Mouse (Mus musculus): ENCODE measurements around the gene Xlr4a. TPM values are rescaled to one million over a fixed set of nuclear protein-coding genes. Genes with fewer than 3 reads are reported as not detected.

Gene Xlr4a
- total and polyA plus RNA-seq, 3 experiments, result not detected

DNA sequence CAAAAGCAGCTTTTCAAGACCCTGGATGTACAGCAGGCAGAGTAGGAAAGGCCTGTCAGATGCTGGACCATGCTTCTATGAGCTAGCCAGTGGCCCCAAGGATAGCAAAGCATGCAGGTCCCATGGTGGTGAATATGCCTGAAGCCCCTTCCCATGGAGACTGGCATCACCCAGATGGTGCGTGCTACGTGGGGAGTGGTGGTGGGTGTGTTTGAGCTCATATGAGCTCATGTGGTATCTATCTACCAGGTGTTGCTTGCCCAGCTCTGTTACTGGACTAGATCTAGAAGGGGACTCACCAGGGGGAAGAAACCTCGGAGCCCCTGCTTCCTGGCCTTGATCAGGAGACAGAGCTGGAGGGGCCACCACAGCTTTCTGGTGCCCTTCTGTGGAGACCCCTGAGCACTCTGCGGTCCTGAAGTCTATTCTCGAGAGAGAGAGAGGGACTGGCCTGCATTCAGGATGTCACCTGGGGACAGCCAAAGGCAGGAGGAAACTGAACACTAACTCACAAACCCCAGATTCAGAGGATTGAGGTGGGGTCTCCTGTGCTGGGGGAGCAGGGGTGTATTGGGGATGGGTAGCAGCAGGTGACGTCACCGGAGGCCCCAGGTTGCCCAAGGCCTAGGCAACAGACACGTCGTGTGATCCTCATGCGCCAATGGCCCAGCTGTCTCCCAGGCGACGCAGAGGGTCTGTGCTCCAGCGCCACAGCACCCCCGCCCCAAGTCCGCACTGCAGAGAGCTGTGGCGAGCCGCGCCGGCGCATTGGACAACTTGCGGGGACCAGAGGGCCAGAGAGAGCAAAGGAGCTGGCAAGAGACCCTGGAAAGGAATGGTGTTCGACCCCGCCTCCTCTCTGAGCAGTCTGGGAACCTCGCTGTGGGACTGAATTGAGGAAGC is 18.5 kb downstream of the Xlr4a start:
- DNase-seq (ENCODE audit: low spot score) (no peak), ATAC-seq (ENCODE audit: extremely low read depth, insufficient number of reproducible peaks, low FRiP score, poor library complexity, severe bottlenecking) (no peak)
- Histone ChIP-seq H3K4me3 (ENCODE audit: low read depth, low read length) (no peak overlapping the region), H3K4me1 (ENCODE audit: insufficient read depth, low read depth, low read length) (no peaks in the 10 kb centered on the region), H3K9me3 (replicated peaks) (no peaks in the 10 kb centered on the region), H3K36me3 (replicated peaks) (no peaks in the 10 kb centered on the region), H3K27me3 (ENCODE audit: insufficient read depth, low read length) (no peaks in the 10 kb centered on the region)
- TF ChIP-seq POLR2AphosphoS5 (IDR thresholded peaks at IDR 0.05; ENCODE audit: insufficient replicate concordance, low read depth, low read length) (no peak), GATA1 (IDR thresholded peaks at IDR 0.05; ENCODE audit: borderline replicate concordance, low read length) (no peak), TAL1 (conservative IDR thresholded peaks at IDR 0.05; ENCODE audit: low read depth, low read length) (no peak), GATA2 (IDR thresholded peaks at IDR 0.05; ENCODE audit: borderline replicate concordance, low read depth, low read length) (no peak), CTCF (IDR thresholded peaks at IDR 0.05; ENCODE audit: low read depth, low read length) (no peak)

- H3K4me3 ChIP-seq (ENCODE audit: low read depth, low read length), result no peak overlapping the region
- H3K9me3 ChIP-seq (replicated peaks), result no peaks in the 10 kb centered on the region
- TF ChIP-seq GATA1 (IDR thresholded peaks at IDR 0.05; ENCODE audit: borderline replicate concordance, low read length), result no peak
- no peak for TF ChIP-seq POLR2AphosphoS5 (IDR thresholded peaks at IDR 0.05; ENCODE audit: insufficient replicate concordance, low read depth, low read length)
- no peak for TF ChIP-seq TAL1 (conservative IDR thresholded peaks at IDR 0.05; ENCODE audit: low read depth, low read length)
- ATAC-seq (ENCODE audit: extremely low read depth, insufficient number of reproducible peaks, low FRiP score, poor library complexity, severe bottlenecking) (no peak), DNase-seq (ENCODE audit: low spot score) (no peak)
- H3K27me3 ChIP-seq (ENCODE audit: insufficient read depth, low read length), result no peaks in the 10 kb centered on the region
- no peaks in the 10 kb centered on the region for H3K36me3 ChIP-seq (replicated peaks)
- H3K4me1 ChIP-seq (ENCODE audit: insufficient read depth, low read depth, low read length), result no peaks in the 10 kb centered on the region
Observed at GRCm38 (mm10) chrX:73062323-73062722, 20.0 kb downstream of the Xlr4a start.

- Histone ChIP-seq H3K9me3 (replicated peaks) (no peaks in the 10 kb centered on the region), H3K27me3 (ENCODE audit: insufficient read depth, low read length) (no peaks in the 10 kb centered on the region), H3K4me3 (ENCODE audit: low read depth, low read length) (no peak overlapping the region), H3K36me3 (replicated peaks) (no peaks in the 10 kb centered on the region), H3K4me1 (ENCODE audit: insufficient read depth, low read depth, low read length) (no peaks in the 10 kb centered on the region)
- no peak for DNase-seq (ENCODE audit: low spot score)
- ATAC-seq (ENCODE audit: extremely low read depth, insufficient number of reproducible peaks, low FRiP score, poor library complexity, severe bottlenecking), result no peak
- TF ChIP-seq TAL1 (conservative IDR thresholded peaks at IDR 0.05; ENCODE audit: low read depth, low read length), result no peak
- TF ChIP-seq CTCF (IDR thresholded peaks at IDR 0.05; ENCODE audit: low read depth, low read length), result no peak
- TF ChIP-seq GATA1 (IDR thresholded peaks at IDR 0.05; ENCODE audit: borderline replicate concordance, low read length), result no peak
- no peak for TF ChIP-seq POLR2AphosphoS5 (IDR thresholded peaks at IDR 0.05; ENCODE audit: insufficient replicate concordance, low read depth, low read length)
- no peak for TF ChIP-seq GATA2 (IDR thresholded peaks at IDR 0.05; ENCODE audit: borderline replicate concordance, low read depth, low read length)
Observed at GRCm38 (mm10) chrX:73061528-73061927, 20.8 kb downstream of the Xlr4a start.

- TF ChIP-seq CTCF (IDR thresholded peaks at IDR 0.05; ENCODE audit: low read depth, low read length) (peak; percentile 39), GATA1 (IDR thresholded peaks at IDR 0.05; ENCODE audit: borderline replicate concordance, low read length) (no peak), GATA2 (IDR thresholded peaks at IDR 0.05; ENCODE audit: borderline replicate concordance, low read depth, low read length) (no peak), POLR2AphosphoS5 (IDR thresholded peaks at IDR 0.05; ENCODE audit: insufficient replicate concordance, low read depth, low read length) (no peak)
- Histone ChIP-seq H3K4me1 (ENCODE audit: insufficient read depth, low read depth, low read length) (no peaks in the 10 kb centered on the region; the same call in 1 of the 2 replicates), H3K4me3 (ENCODE audit: low read depth, low read length) (no peak overlapping the region; the same call in 1 of the 2 replicates), H3K9me3 (replicated peaks) (no peaks in the 10 kb centered on the region), H3K27me3 (ENCODE audit: insufficient read depth, low read length) (no peaks in the 10 kb centered on the region), H3K36me3 (replicated peaks) (no peaks in the 10 kb centered on the region)
- ATAC-seq (ENCODE audit: extremely low read depth, insufficient number of reproducible peaks, low FRiP score, poor library complexity, severe bottlenecking) (peak; percentile 54), DNase-seq (ENCODE audit: low spot score) (peak; percentile 53)
Observed at GRCm38 (mm10) chrX:73053860-73054563, 28.3 kb downstream of the Xlr4a start.

- Histone ChIP-seq H3K4me3 (ENCODE audit: low read depth, low read length) (no peak overlapping the region), H3K36me3 (replicated peaks) (no peaks in the 10 kb centered on the region), H3K4me1 (ENCODE audit: insufficient read depth, low read depth, low read length) (no peaks in the 10 kb centered on the region), H3K27me3 (ENCODE audit: insufficient read depth, low read length) (peaks cover 2% of the 10 kb centered on the region; the same call in 1 of the 2 replicates), H3K9me3 (replicated peaks) (0 out of 2 replicates have a peak, but pooled peaks cover 2% of the 10 kb centered on the region)
- TF ChIP-seq CTCF (IDR thresholded peaks at IDR 0.05; ENCODE audit: low read depth, low read length) (no peak), GATA1 (IDR thresholded peaks at IDR 0.05; ENCODE audit: borderline replicate concordance, low read length) (no peak), POLR2AphosphoS5 (IDR thresholded peaks at IDR 0.05; ENCODE audit: insufficient replicate concordance, low read depth, low read length) (no peak), GATA2 (IDR thresholded peaks at IDR 0.05; ENCODE audit: borderline replicate concordance, low read depth, low read length) (no peak), TAL1 (conservative IDR thresholded peaks at IDR 0.05; ENCODE audit: low read depth, low read length) (no peak)
- no peak for DNase-seq (ENCODE audit: low spot score)
- no peak for ATAC-seq (ENCODE audit: extremely low read depth, insufficient number of reproducible peaks, low FRiP score, poor library complexity, severe bottlenecking)
Observed at GRCm38 (mm10) chrX:73039666-73040065, 42.6 kb downstream of the Xlr4a start.

GRCm38 (mm10) chrX:73038831-73039230 is 43.4 kb downstream of the Xlr4a start:
- H3K4me3 ChIP-seq (ENCODE audit: low read depth, low read length), result no peak overlapping the region

More at GRCm38 (mm10) chrX:73038831-73039230, 43.4 kb downstream of the Xlr4a start:
- no peak for TF ChIP-seq POLR2AphosphoS5 (IDR thresholded peaks at IDR 0.05; ENCODE audit: insufficient replicate concordance, low read depth, low read length)
- no peak for TF ChIP-seq GATA2 (IDR thresholded peaks at IDR 0.05; ENCODE audit: borderline replicate concordance, low read depth, low read length)
- TF ChIP-seq CTCF (IDR thresholded peaks at IDR 0.05; ENCODE audit: low read depth, low read length), result no peak
- TF ChIP-seq TAL1 (conservative IDR thresholded peaks at IDR 0.05; ENCODE audit: low read depth, low read length), result no peak
- TF ChIP-seq GATA1 (IDR thresholded peaks at IDR 0.05; ENCODE audit: borderline replicate concordance, low read length), result no peak
- no peaks in the 10 kb centered on the region for H3K36me3 ChIP-seq (replicated peaks)
- 0 out of 2 replicates have a peak, but pooled peaks cover 2% of the 10 kb centered on the region for H3K9me3 ChIP-seq (replicated peaks)
- DNase-seq (ENCODE audit: low spot score) (no peak), ATAC-seq (ENCODE audit: extremely low read depth, insufficient number of reproducible peaks, low FRiP score, poor library complexity, severe bottlenecking) (no peak)
- H3K27me3 ChIP-seq (ENCODE audit: insufficient read depth, low read length), result peaks cover 2% of the 10 kb centered on the region; the same call in 1 of the 2 replicates
- no peaks in the 10 kb centered on the region for H3K4me1 ChIP-seq (ENCODE audit: insufficient read depth, low read depth, low read length)

All from G1E (cell line).